Mouse (Mus musculus): Measurements from ENCODE around the gene Gbf1.

DNA sequence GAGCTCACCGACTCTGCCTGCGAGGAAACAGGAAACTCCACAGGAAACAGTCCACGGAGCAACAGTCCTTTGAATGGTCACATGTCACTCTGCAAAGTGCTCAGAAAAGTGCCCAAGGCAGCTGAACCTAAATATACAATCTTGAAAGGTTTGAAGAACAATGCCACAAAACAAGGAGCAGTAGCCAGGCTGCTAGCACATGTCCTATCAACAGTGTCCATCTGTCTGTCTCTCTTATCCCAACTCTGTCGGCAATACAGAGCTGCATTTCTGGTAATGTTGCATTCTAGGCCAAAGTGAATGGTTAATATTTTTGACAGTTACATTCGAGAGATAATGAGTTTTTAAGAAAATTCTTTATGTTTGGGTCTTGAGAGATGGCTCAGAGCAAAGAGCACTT is 90.1 kb downstream of the Gbf1 start:
- TF ChIP-seq POLR2A (IDR thresholded peaks at IDR 0.05; ENCODE audit: insufficient read length, low read depth) (no peak), MAX (IDR thresholded peaks at IDR 0.05; ENCODE audit: low read depth) (no peak), MYOG (IDR thresholded peaks at IDR 0.05; ENCODE audit: control insufficient read depth in 1 of 3, insufficient read depth in 1 of 3, insufficient read length in 2 of 3, low read depth in 2 of 3) (no peak), POLR2AphosphoS2 (IDR thresholded peaks at IDR 0.05; ENCODE audit: insufficient read length, low read depth) (no peak)
